Mouse (Mus musculus) lung, postnatal 36 days (tissue): ENCODE data around the gene Saal1.
"Not testable (repeated sequence)": the region's sequence is repeated elsewhere in the genome, so short reads cannot be mapped to it uniquely, and the experiment has no call there.

Source experiments
- DNase-seq: peaks from one replicate; pipeline ENCODE4 v3.0.0; 2022; ENCODE audit warnings: mixed read lengths

Saal1 gene

GRCm38 (mm10) chr7:46686827-46687226 is 23.7 kb downstream of the Saal1 start:
- DNase-seq = peak; percentile 6

GRCm38 (mm10) chr7:46680732-46681131 is 29.7 kb downstream of the Saal1 start:
- no peak for DNase-seq

- DNase-seq = not testable (repeated sequence)
Measured at GRCm38 (mm10) chr7:46679044-46679443, 31.4 kb downstream of the Saal1 start.

- no peak for DNase-seq
Measured at GRCm38 (mm10) chr7:46678417-46678816, 32.1 kb downstream of the Saal1 start.

GRCm38 (mm10) chr7:46676808-46677360 is 33.6 kb downstream of the Saal1 start:
- no peak for DNase-seq

- DNase-seq = no peak
Measured at GRCm38 (mm10) chr7:46675886-46676285, 34.6 kb downstream of the Saal1 start.

GRCm38 (mm10) chr7:46675061-46675460 is 35.4 kb downstream of the Saal1 start:
- no peak for DNase-seq

GRCm38 (mm10) chr7:46672160-46672672 is 38.3 kb downstream of the Saal1 start, which contains the start of gene Tph1:
TSS of gene Tph1 (minus strand) at chr7:46672537.
- DNase-seq = no peak

- DNase-seq = no peak
Measured at GRCm38 (mm10) chr7:46667256-46667655, 43.2 kb downstream of the Saal1 start.

GRCm38 (mm10) chr7:46665236-46665635 is 45.2 kb downstream of the Saal1 start:
- peak; percentile 16 for DNase-seq

- no peak for DNase-seq
Measured at GRCm38 (mm10) chr7:46661591-46662090, 48.8 kb downstream of the Saal1 start.

GRCm38 (mm10) chr7:46652279-46652678 is 58.2 kb downstream of the Saal1 start:
- no peak for DNase-seq

- not testable (repeated sequence) for DNase-seq
Measured at GRCm38 (mm10) chr7:46650231-46650630, 60.2 kb downstream of the Saal1 start.

GRCm38 (mm10) chr7:46648431-46649140 is 61.9 kb downstream of the Saal1 start:
- DNase-seq = no peak

- no peak for DNase-seq
Measured at GRCm38 (mm10) chr7:46643172-46643571, 67.3 kb downstream of the Saal1 start.

- DNase-seq = no peak
Measured at GRCm38 (mm10) chr7:46640062-46640461, 70.4 kb downstream of the Saal1 start.

- peak; percentile 92 for DNase-seq
Measured at GRCm38 (mm10) chr7:46639692-46640031, 70.8 kb downstream of the Saal1 start, which contains the start of gene Sergef. TSS of gene Sergef (minus strand) at chr7:46639807.

- no peak for DNase-seq
Measured at GRCm38 (mm10) chr7:46638889-46639691, 71.4 kb downstream of the Saal1 start.
